Mouse (Mus musculus) liver, adult 2 months (tissue): Measurements from ENCODE around the gene Eif3d. TPM values are rescaled to one million over a fixed set of nuclear protein-coding genes. Genes with fewer than 3 reads are reported as not detected.

Experiments
- DNase-seq: peaks from one replicate; pipeline ENCODE4 v3.0.0-alpha.2; 2011; ENCODE audit warnings: low read depth, low spot score; ENCODE audit errors: extremely low read depth
- H3K27ac ChIP-seq: fragments of 200-500 bp; replicated peaks from 2 replicates; pipeline ENCODE4 v1.5.1; 2012; ENCODE audit warnings: low read depth, mild to moderate bottlenecking, control low read depth, inconsistent platforms, low read length; ENCODE audit not compliant: insufficient read depth
- H3K27me3 ChIP-seq: fragments of 200-500 bp; 2 replicates; pipeline ENCODE4 v1.6.1; 2012; ENCODE audit warnings: mild to moderate bottlenecking, moderate library complexity, low read length, inconsistent platforms; ENCODE audit not compliant: control insufficient read depth, insufficient read depth
- H3K36me3 ChIP-seq: fragments of 200-500 bp; 2 replicates; pipeline ENCODE4 v1.6.1; 2012; ENCODE audit warnings: low read length, inconsistent platforms; ENCODE audit not compliant: control insufficient read depth, insufficient read depth
- H3K4me1 ChIP-seq: fragments of 200-500 bp; 2 replicates; pipeline ENCODE4 v1.6.1; 2011; ENCODE audit warnings: low read length; ENCODE audit not compliant: control insufficient read depth, insufficient read depth
- H3K4me3 ChIP-seq: fragments of 200-500 bp; 2 replicates; pipeline ENCODE4 v1.5.1; 2011; ENCODE audit warnings: low read depth, mild to moderate bottlenecking, control low read depth, low read length, moderate library complexity; ENCODE audit not compliant: insufficient read depth
- H3K79me2 ChIP-seq: fragments of 200-500 bp; 2 replicates; pipeline ENCODE4 v1.6.1; 2012; ENCODE audit warnings: inconsistent platforms, mild to moderate bottlenecking, low read length, moderate library complexity; ENCODE audit not compliant: control insufficient read depth, insufficient read depth
- H3K9ac ChIP-seq: fragments of 200-500 bp; 2 replicates; pipeline ENCODE4 v1.6.1; 2012; ENCODE audit warnings: low read depth, mild to moderate bottlenecking, control low read depth, inconsistent platforms, low read length
- CTCF ChIP-seq: fragments of 200-500 bp; IDR thresholded peaks from 2 replicates; pipeline ENCODE4 v1.5.1; 2011; ENCODE audit warnings: low read depth, low read length, control low read depth
- POLR2A ChIP-seq: fragments of 200-500 bp; IDR thresholded peaks from 2 replicates; pipeline ENCODE4 v1.6.1; 2011; ENCODE audit warnings: low read length, control low read depth; ENCODE audit not compliant: insufficient read depth; ENCODE audit errors: extremely low read depth
- WGBS: fragments of 180-500 bp; shearing (Covaris S2); methylation state at CpG from one replicate; pipeline ENCODE4 v1.1.7; 2018; 5-methylcytosine and 5-hydroxymethylcytosine counted together
- polyA plus RNA-seq: library from polyadenylated mRNA; depleted of rRNA; stranded (reverse); fragments of >200 nt; gene quantifications from 2 replicates; pipeline ENCODE4 v1.2.3, GENCODE M21; 2012
- total RNA-seq: library from RNA; depleted of rRNA; stranded (reverse); fragments of >200 nt; gene quantifications from 2 replicates; pipeline ENCODE4 v1.2.3, GENCODE M21; 2014

Gene Eif3d
- total and polyA plus RNA-seq, 2 experiments, result 57.3 to 92.9 TPM

- WGBS, result 61% methylated on average over 10 of the region's 10 CpGs
- no peak for DNase-seq
- H3K27me3 ChIP-seq, result no peaks in the 10 kb centered on the region
- no peak overlapping the region for H3K9ac ChIP-seq
- peaks cover 32% of the 10 kb centered on the region for H3K4me1 ChIP-seq
- H3K79me2 ChIP-seq, result peaks cover 19% of the 10 kb centered on the region; the same call in 1 of the 2 replicates
- no peak overlapping the region for H3K4me3 ChIP-seq
- H3K27ac ChIP-seq, result peak overlapping the region; percentile 15; the same call in 1 of the 2 replicates
- peaks cover 15% of the 10 kb centered on the region; the same call in 1 of the 2 replicates for H3K36me3 ChIP-seq
- TF ChIP-seq POLR2A (no peak), CTCF (peak; percentile 21)
Measured at GRCm38 (mm10) chr15:77920511-77921462, 49.8 kb downstream of the Eif3d start.

GRCm38 (mm10) chr15:77919441-77919840, 51.2 kb downstream of the Eif3d start:
- Histone ChIP-seq H3K9ac (no peak overlapping the region), H3K79me2 (peaks cover 19% of the 10 kb centered on the region; the same call in 1 of the 2 replicates), H3K27ac (no peak overlapping the region; the same call in 1 of the 2 replicates), H3K4me1 (peaks cover 25% of the 10 kb centered on the region), H3K36me3 (peaks cover 15% of the 10 kb centered on the region; the same call in 1 of the 2 replicates), H3K4me3 (no peak overlapping the region), H3K27me3 (no peaks in the 10 kb centered on the region)
- TF ChIP-seq CTCF (no peak), POLR2A (no peak)
- no peak for DNase-seq
- WGBS, result 71% methylated on average over 12 of the region's 12 CpGs

GRCm38 (mm10) chr15:77916851-77917544, 53.6 kb downstream of the Eif3d start:
- peaks cover 14% of the 10 kb centered on the region; the same call in 1 of the 2 replicates for H3K36me3 ChIP-seq
- H3K4me1 ChIP-seq, result peaks cover 16% of the 10 kb centered on the region
- DNase-seq, result peak; percentile 70
- no peak overlapping the region for H3K27ac ChIP-seq
- no peak overlapping the region for H3K4me3 ChIP-seq
- 38% methylated on average over 8 of the region's 8 CpGs for WGBS
- no peak for TF ChIP-seq POLR2A
- TF ChIP-seq CTCF, result peak; percentile 92
- H3K79me2 ChIP-seq, result peaks cover 16% of the 10 kb centered on the region; the same call in 1 of the 2 replicates
- no peak overlapping the region for H3K9ac ChIP-seq
- no peaks in the 10 kb centered on the region for H3K27me3 ChIP-seq

GRCm38 (mm10) chr15:77915287-77915686, 55.3 kb downstream of the Eif3d start:
- Histone ChIP-seq H3K27ac (no peak overlapping the region), H3K79me2 (peaks cover 4% of the 10 kb centered on the region; the same call in 1 of the 2 replicates), H3K27me3 (no peaks in the 10 kb centered on the region), H3K4me3 (no peak overlapping the region), H3K9ac (no peak overlapping the region), H3K36me3 (peaks cover 10% of the 10 kb centered on the region; the same call in 1 of the 2 replicates), H3K4me1 (peaks cover 16% of the 10 kb centered on the region)
- 94% methylated on average over 4 of the region's 4 CpGs for WGBS
- TF ChIP-seq CTCF, result no peak
- no peak for TF ChIP-seq POLR2A
- DNase-seq, result no peak

GRCm38 (mm10) chr15:77914507-77914906, 56.1 kb downstream of the Eif3d start:
- peaks cover under 1% of the 10 kb centered on the region; the same call in 1 of the 2 replicates for H3K79me2 ChIP-seq
- TF ChIP-seq POLR2A, result no peak
- no peak for TF ChIP-seq CTCF
- peaks cover 10% of the 10 kb centered on the region; the same call in 1 of the 2 replicates for H3K36me3 ChIP-seq
- no peak overlapping the region for H3K9ac ChIP-seq
- H3K27ac ChIP-seq, result no peak overlapping the region
- H3K27me3 ChIP-seq, result no peaks in the 10 kb centered on the region
- peaks cover 16% of the 10 kb centered on the region for H3K4me1 ChIP-seq
- no peak for DNase-seq
- 100% methylated on average over 3 of the region's 3 CpGs for WGBS
- no peak overlapping the region for H3K4me3 ChIP-seq
